Mouse (Mus musculus) liver (tissue): ENCODE results near the gene Rnh1.

Experiments used
- DNase-seq: peaks from one replicate; pipeline ENCODE4 v3.0.0-alpha.2; 2020; ENCODE audit warnings: mixed read lengths

Rnh1 gene

DNA sequence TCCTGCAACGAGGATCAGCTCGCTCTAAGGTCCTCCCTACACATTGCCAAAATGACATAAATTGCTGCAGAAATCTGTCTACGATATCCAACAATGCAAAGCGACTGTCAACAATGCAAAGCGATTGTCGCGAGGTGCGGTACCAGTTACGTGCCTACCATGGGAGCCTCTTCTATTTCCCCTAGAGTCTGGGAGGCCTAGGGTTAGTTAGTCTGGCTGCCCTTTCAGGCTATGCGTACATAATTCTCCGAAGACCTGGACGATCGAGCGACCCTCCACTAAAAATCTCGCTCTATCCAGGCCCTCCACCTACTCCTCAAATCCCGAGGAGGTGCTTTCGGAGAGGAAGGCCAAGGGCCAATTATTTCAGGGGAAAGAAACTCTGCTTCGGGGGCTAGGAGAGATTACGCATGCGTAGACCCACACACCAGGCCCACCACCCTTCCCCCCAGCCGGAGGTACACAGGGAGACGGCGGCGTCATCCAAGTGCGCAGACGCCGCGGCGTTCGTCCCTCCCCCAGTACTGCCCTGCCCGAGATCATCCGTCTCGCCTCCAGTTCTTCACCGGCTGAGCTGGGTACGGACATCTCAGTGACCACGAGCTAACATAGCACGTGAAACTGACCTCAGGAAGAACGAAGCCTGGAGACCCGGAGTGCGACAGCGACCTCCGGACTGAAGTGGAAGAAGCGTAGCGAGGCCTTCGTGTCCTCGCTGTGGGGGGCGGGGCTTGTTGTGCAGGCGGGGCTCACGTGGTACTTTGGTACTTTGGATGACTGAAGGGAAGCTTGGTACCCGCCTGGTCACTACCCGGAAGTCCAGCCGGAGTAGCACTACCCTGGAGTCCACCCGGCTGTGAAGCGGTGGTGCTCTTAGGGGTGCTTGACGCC lies at the start of gene Rnh1:
Gene Rnh1, minus strand, starts transcription at position 742 of the 891 bp plus-strand sequence.
- DNase-seq, result peak; percentile 91

DNA sequence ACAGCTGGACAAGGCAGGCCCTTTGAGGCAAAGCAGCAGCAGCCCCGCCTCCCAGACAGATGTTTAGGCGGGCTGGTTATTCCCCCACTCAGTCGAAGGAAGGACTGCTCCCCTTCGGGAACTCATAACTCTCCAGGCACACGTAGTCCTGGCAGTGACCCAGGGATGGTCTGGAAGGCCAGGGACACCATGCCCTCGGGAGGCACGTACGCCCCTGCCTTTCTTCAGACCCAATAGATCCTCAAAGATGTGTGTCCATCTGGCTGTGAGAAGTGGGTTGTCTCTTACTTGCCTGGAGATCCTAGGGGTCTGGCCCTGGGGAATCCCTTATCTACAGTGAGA lies 49.4 kb upstream of the Rnh1 start:
- DNase-seq, result no peak

DNA sequence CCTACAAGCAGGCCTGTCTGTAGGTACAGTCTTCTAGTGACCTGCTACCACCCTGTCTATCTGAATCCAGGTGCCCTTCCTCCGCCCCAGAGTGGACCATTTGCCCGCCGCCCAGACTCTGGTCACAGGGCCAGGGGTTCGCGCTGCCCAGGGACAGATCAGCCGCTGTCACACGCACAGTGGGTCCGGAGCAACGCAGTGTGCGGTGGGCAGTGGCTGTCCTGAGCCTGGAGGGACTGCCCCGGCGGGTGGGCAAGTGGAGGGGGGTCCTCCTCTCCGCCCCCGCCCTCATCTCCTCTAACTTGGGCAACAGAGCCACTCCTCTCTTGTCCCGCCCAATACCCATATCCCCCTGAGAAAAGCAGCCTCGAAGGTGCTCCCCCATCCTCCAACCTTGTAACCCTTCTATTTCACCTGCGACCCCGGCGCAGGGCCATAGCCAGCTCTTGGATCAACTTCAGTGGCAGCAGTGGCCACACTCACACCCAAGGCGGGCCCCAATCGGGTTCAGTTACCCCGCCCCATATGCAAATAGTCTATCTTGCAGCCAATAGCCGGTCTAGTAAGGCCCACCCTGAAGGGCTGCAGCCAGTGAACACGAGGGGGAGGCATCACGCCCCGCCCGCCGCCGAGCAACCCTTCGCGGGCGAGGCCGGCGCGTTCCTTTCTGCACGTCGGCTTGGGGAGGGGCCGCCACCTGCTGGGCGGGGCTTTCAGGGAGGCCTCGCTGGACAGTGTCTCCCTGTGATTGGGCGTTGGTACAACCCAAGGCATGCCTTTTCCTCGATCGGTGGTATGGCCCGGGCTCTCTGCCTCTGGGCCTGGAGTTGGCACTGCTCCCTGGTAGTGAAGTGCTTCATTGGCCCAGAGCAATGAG lies 48.8 kb upstream of the Rnh1 start:
- DNase-seq, result peak; percentile 100

DNA sequence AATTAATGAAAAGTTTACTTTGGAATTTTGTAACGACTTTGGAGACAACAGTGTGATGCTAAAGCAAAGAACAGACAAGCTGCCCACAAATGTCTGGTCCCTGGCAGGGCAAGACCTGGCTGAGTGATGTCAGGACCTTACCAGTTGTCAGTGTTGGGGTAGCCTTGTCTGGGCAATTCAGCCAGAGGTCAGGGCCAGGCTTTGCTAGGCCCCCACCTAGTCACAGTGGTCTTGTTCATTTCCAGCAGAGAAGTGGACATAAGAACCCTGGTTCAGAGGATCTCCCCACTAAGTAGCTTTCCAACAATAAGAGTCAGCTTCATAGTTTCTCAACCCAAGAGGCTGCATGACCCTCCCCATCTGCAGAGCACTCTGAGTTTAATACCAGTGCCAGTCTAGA lies 47.7 kb upstream of the Rnh1 start:
- DNase-seq, result no peak

DNA sequence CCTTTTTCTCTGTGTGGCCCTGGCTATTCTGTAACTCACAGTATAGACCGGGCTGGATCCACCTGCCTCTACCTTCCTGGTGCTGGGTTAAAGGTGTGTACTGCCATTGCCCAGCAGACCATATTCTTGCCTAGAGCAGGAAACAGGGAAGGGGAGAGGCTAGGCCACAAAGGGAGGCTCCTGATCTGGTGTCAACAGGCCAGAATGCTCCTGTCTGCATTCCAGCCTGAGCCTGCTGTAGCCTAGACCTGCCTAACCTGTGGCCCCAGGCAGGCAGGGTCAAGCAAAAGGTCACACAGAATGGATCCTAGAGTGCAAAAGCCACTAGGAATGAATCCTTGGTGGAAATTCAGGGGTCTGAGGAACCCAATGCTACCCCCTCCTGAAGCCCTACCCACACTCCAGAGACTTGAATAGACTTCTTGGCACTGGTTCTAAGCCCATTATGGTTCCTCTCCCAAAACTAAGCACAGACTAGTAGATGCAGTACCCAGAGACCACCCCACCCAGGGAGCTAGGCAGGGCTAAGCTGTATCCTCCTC lies 47.0 kb upstream of the Rnh1 start:
- no peak for DNase-seq

DNA sequence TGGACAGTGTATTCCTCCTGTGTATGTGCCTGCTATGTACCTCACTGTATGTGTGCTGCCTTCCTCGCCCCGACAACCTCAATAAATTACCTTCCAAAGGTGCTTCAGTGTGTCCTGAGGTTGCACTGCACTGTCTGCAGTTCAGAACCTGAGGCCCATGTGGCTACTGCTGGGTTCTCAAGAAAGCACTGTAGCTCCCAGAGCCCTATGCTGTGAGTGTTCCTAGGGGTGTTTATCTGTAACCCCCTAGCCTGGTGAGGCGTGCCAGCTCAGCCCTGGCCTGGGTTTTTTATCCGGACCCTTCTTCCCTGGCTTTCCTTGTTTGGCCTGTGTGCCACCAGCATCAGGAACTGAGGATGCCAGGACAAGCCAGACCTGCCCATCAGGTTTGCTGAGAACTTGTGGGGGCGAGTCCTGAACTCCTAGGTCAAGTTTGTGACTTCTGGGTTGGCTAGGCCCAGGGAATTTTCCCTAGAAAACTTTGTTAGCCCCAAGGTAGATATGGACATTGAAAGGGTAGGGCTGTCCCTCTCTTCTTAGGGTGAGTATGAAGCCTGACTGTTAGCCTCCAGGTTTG lies 46.0 kb upstream of the Rnh1 start:
- no peak for DNase-seq

DNA sequence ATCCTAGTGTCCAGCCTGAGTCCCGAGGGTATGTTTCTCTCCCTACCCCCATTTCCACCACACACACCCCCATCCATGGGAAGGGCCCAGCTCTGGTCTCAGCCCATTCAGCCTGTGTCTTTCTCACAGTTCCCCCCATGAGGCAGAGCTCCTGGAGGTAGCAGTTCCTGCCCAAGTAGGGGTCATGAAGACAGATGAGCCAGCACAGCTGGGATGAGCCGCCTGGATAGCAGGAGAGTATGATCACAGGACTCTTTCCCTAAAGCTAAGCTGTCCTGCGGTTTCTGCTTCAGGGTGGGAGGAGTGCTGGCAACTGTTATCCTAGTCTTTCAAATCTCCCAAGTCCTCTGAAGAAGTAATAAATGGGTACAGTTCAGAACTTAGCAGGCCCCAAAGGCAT lies 45.5 kb upstream of the Rnh1 start:
- no peak for DNase-seq

DNA sequence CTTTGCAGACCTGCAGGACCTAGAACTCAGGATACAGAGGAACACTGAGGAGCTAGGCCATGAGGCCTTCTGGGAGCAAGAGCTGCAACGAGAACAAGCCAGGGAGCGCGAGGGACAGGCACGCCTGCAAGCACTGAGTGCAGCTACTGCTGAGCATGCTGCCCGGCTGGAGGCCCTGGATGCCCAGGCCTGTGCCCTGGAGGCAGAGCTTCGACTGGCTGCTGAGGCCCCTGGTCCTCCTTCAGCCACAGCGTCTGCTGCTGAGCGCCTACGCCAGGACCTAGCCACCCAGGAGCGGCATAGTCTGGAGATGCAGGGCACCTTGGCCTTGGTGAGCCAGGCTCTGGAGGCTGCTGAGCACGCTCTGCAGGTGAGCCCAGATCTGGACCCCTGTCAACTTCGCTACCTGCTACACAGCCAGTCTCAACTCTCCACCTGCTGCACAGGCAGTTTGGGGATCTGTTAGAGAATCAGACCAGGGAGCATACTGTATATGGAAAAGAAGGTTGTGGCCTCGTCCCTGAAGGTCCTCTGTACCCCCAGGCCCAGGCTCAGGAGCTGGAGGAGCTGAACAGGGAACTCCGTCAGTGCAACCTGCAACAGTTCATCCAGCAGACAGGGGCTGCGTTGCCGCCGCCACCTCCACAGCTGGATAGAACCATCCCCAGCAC lies 44.8 kb upstream of the Rnh1 start:
- DNase-seq, result no peak

DNA sequence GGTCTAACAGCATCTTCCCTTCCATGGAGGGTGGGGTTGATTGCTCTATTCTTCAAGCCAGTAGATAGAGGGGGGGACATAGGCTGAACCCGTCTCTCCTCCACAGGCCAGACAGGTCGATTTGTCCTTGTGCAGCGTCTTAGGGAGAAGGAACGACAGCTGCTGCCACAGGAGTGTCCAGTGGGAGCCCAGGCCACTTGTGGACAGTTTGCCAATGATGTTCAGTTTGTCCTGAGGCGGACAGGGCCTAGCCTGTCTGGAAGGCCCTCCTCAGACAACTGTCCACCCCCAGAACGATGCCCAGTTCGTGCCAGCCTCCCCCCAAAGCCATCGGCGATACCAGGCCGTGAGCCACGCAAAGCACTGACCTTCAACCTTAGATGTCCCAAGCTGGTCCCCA lies 44.2 kb upstream of the Rnh1 start:
- no peak for DNase-seq

DNA sequence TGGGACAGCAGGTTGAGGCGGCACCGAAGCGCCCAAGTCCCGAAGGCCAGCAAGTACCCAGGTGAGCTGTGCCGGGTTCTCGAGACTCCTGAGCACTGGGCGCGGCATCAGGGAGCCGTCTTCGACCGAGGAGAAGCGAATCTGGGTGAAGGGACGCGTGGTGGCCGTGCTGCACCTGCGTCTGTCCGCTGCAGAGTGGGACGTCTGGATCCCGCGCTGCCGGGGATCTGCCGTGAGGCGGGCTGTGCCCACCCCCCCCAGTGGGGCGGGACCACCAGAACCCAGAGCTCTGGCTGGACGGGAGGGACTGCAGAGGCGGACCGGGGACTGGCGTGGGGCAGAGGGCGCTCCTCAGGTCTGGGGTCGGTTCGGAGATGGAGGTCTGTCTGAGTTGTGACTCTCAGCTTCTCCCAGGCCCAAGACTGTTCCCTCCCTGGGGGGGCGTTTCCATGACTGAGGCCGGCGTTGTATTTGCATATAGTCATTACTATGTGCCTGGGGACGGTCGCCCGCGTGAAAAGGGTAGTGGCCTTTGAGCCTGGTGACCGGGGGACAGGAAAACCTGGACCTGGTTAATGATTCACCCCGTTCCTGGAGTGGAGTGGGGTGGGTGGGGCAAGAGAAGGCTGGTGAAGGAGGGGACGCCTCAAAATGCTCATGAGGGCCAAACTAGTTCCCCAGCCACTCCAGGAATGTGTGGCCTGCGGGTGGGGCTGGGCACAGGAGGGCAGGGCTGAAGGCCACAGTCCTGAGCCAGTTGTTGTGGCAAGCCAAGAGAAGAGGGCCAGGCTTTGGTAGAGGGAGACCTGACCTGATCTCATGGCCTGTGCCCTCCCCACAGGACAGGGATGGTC lies 43.5 kb upstream of the Rnh1 start:
- peak; percentile 76 for DNase-seq

DNA sequence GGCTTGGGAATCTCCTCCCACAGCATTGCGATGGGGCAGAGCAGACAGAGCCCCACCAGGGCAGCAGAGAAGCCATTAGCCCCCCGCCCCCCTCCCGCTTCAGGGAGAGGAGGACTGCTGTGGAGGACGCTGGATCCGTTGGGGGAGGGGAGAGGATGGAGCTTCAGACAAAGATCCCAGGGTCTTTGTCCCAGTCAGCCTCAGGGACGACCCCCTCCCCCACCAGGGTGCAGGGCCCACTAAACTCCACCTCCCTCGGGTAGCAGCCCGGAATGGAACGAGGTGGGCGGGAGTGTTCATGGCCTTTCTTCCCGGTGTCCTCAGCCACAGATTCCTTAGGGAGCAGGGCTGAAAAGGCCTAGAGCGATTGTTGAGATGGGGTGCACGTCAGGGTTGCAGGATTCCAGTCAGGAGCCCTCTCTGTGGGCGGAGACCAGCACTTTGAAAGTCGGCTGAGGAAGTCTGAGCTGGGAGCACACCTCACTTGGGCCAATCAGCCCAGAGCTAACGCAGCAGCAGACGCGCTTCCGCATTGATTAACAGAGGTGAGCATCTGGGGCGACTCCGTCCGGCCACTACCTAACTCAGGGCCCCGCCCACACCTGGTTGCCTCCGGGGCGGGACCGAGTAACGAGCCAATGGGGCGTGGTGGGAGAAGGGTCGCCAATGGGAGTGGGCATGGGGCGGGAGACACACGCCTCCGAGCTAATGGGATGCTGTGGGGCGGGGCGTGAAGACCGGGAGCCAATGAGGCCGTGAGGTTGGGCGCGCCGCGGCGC lies 42.6 kb upstream of the Rnh1 start, which contains the start of gene Rassf7:
Gene Rassf7, plus strand, starts transcription at position 760 of the 779 bp plus-strand sequence.
- peak; percentile 99 for DNase-seq

DNA sequence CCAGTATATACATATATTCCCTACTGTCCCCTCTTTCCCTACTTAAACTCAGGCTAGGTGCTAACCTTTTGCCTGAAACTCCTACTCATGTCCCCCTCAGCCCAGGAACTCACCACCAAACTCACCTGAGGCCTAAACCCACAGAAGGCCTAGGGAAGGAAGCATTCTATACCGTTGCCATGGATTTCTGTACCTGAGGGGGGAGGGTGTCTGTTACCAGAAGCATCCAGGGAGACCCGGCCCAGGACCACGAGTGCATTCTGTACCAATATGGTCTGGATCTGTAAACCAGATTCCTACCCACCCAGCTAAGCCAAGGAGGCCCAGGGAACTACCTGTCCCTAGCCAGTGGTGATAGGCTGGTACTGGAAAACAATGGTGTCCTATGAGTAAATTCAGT lies 41.7 kb upstream of the Rnh1 start:
- DNase-seq, result no peak

DNA sequence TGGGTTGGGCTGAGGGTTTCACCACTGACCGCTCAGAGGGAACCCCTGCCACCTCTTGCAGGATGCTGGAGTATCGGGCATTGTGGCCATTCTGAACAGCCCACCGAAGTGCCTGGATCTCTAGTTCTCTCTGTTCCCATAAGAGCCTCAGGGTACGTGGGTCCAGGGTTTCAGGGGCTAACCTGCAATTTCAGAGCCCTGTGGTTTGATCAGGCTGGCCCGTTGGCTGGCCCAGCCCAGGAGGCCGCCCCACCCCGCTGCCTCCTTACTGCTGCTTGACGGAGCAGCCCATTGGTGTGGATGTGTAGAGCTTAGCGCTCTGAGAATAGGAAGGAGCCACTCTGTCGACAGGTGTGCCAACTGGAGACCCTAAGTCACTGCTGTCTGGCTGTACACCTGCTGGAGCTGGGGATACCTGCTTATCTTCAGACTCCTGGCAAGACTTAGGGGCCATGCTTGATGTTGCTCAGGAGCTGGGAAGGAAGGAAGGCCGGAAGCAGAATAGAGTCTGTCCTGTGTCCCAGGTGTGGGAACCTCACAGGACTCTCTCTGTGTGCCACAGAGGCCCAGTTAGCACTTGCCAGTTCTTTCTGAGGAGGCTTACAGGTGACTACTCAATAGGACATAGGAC lies 41.1 kb upstream of the Rnh1 start, which contains the start of gene Lmntd2:
Gene Lmntd2, minus strand, starts transcription at position 476 of the 631 bp plus-strand sequence.
- no peak for DNase-seq

DNA sequence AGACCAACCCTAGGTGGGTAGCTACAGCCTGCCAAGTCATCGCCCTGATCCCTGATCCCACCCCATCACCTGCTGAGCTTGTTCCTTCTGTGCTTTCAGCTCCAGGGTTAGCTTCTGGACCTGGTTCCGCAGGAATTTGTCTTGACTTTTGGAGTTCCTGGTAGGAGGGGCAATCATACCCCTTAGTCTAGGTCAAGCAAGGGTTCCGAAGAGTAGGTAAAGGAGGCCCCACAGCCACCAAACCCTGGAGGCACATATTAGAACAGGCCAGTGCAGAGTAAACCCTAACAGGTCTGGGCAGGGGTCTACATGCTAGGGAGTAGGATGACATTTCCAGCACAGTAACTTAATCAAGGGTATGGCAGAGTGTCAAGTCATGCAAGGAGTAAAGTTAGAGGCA lies 40.5 kb upstream of the Rnh1 start:
- DNase-seq, result no peak

DNA sequence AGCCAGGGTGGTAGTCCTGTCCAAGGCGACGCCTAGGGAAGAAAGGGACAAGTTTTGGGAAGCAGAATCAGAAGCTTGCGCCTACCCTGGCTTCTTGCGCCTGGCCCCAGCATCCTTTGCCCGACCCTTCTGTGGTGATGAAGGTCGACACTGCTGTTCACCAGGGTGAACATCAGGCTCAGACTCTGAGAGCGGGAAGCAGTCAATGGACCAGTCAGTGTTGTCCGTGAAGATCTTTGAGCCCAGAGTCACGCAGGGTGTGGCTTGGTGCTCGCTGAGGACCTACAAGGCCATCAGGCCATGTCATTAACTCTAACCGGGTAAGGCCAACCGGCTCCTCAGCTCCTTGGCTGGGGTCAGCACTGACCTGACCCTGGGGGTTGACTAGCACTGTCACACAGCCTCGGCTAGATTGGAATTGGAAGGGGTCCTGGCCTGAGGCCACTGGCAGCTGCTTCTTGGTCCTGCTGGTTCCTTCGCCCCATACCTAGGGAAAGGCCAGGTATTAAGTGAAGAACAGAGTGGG lies 38.0 kb upstream of the Rnh1 start:
- no peak for DNase-seq

DNA sequence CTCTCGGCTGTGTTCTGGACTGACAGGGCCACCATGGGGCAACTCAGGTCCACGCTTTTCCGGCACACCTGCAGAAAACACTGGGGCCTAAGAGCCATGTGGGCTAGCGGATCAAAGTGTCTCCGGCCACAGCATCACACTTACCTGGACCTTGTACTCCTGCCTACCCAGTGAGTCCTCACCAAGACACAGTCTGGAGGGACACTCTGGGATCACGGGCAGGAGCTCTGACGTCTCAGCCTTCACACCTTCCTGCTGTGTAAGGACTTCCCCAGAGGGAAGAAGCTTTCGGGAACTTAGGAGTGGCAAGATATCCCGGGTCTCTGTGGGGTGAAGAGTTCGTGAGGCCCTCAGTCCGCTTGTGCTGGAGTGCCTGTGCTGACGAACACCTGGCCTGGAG lies 37.5 kb upstream of the Rnh1 start:
- DNase-seq, result no peak

DNA sequence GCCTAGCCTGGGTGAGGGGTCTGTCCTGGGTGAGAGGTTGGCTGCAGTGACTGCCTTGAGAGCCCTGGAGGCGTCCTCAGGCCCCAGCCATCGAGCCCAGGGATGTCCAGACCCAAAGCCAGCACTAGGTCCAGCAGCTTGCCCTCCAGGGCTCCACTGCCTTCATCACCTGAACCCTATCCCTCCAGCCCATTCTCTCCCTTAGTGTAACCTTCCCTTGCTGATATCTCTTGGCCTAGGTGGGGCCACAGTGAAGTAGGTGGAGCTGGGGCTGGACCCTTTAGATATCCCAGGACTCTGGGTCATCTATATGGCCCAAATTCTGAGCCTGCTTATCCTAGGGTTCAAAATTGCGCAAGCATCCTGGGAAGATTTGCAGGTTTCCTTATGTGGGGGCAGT lies 36.9 kb upstream of the Rnh1 start:
- peak; percentile 85 for DNase-seq

DNA sequence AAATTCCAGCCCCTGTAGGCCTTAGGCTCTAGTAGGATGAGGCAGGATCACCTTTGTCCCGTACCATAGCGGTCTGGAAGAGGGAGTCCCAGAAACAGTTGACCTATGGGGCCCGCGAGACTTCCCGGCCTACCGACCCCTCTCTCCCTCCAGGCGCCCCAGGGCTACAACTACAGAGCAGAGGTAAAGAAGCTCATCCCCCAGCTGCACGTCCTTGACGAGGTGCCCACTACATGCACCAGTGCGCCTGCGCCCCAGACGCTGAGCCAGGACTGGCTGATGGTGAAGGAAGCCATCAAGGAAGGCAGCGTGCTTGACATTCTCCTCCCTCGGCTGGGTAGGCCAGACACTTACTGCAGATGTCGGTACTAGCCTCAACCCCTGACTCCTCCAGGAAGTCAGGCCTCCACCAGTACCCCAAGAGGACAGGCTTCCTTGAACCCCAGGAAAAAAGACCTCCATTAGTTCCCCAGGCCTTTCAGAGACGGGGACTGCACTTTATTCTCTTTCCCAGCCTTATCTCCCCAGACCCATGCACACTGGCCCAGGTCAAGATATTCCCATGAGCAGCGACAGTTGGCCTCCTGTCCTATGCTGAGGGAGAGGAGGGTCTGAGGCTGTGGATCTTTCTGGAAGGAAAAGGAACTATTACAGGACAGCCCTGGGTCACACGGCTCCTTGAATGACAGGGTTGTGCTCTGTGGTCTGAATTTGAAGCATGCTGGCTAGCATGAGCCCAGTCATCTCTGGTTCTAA lies 33.7 kb upstream of the Rnh1 start:
- DNase-seq, result peak; percentile 67

DNA sequence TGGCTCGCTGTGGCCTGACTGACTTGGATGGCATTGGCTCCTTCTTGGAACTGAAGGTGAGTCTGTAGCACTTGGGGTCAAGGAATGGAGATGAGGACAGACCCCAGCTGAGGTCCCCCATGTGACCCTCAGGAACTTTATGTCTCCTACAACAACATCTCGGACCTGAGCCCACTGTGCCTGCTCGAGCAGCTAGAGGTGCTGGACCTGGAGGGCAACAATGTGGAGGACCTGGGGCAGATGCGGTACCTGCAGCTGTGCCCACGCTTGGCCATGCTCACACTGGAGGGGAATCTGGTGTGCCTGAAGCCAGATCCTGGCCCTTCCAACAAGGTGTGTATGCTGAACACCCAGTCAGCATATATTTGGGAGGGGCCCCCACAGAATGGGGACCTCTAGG lies 32.8 kb upstream of the Rnh1 start:
- no peak for DNase-seq
